Mouse (Mus musculus): ENCODE results near the gene Bloc1s4.

The Bloc1s4 gene

DNA sequence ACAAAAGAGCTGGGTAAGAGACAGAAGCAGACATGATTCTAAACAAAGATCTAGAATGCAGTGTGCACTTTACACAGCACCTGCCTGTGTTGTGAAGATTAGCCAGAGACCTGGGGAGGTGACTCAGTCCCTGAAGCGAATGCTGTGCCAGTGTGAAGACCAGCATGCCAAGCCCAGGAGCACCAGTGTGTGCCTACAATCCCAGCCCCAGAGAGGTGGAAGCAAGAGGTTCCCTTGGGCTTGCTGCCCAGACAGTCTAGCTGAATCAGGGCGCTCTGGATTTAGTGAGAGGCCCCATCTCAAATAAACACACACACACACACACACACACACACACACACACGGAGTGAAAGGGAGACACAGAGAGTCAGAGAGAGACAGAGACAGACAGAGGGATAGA, 30.6 kb downstream of the Bloc1s4 start:
- no peak for DNase-seq (ENCODE audit: low spot score)

DNA sequence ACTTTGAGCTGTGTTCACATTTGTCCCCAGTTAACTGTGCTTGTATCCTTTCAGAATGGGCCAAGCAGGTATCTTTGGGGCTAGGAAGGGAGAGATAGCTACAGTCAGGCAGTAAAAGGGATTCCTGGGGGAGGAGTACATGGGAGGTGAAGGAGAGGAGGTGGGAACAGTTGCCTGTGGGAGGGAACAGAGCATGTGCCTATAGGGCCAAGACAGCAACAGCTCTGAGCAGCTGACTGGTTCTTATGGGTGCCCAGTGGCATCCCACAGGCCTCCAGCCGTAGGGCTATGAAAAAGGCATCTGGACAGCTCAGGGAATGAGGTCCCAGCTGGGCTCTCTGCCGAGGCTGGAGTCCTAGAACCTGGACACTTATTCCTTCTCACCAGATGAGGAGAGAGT, 31.6 kb downstream of the Bloc1s4 start:
- no peak for DNase-seq (ENCODE audit: low spot score)

DNA sequence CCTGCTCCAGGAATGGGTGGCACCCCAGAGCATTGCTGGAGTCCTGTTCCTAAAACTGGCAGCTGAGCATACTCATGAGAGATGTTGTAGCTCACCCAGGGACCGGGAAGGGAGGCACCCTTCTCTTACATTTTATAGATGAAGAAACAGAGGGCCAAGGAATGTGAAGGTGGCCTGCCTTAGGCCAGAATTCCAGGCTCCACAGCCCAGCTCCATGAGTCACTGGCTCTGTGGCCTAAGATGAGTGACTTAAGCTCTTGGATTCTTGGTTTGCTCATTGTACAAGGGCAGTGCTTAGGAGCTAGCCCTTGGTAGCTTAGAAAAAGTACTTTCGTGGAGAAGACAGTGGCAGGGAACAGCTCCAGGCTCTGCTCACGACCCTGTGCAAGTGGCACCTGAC, 33.6 kb downstream of the Bloc1s4 start:
- no peak for DNase-seq (ENCODE audit: low spot score)

- no peak for DNase-seq (ENCODE audit: low spot score)
Observed at GRCm38 (mm10) chr5:36713693-36714092, 34.8 kb downstream of the Bloc1s4 start.

DNA sequence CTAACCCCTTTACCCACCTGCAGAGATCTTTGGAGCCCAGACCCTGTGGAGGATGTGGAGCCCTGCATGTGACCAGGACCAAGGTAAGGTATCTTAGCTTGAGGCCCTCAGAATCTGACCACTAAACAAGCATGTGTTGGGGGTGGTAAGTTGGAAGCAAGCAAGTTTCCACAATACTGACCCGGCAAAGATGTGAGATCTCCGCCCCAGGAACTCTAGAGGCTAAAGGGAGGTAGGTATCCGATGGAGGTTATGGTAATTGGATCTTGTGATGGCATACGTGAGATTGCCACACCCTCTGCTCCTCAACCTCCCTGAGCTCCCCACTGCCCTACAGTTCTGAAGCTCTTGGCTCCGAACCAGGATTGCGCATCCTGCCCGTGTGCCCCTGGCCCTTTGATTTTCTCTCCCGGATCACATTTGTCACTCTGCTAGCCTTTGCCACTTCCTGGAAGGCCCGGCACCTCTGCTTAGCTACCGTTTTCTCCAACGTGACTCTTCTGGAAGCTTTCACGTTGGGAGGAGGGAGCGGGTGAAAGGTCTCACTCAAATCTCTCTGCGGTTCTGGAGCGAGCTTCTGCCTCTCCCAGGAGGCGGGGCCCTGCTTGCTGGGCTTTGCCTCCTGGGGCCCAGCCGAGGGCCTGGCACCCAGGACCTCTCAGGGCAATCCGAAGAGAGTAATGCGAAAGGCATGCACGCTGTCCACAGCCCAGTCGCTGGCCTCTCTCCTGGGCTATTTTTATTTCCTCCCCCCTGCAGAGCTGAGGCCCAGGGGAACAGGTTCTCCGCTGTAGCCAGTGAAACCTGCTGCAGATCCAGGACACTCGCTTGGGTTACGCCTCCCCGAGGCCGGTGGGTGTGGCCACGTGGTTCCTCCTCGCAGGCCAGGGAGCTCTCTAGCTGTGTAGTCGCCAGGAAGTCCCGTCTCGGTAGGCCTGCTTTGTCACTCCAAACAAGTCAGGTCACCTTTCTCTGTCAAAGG, 35.6 kb downstream of the Bloc1s4 start:
- no peak for DNase-seq (ENCODE audit: low spot score)

- no peak for DNase-seq (ENCODE audit: low spot score)
Observed at GRCm38 (mm10) chr5:36711863-36712262, 36.6 kb downstream of the Bloc1s4 start.

GRCm38 (mm10) chr5:36705792-36706191, 42.7 kb downstream of the Bloc1s4 start:
- no peak for DNase-seq (ENCODE audit: low spot score)

GRCm38 (mm10) chr5:36705390-36705789, 43.1 kb downstream of the Bloc1s4 start:
- no peak for DNase-seq (ENCODE audit: low spot score)

GRCm38 (mm10) chr5:36704684-36705083, 43.8 kb downstream of the Bloc1s4 start:
- no peak for DNase-seq (ENCODE audit: low spot score)

DNA sequence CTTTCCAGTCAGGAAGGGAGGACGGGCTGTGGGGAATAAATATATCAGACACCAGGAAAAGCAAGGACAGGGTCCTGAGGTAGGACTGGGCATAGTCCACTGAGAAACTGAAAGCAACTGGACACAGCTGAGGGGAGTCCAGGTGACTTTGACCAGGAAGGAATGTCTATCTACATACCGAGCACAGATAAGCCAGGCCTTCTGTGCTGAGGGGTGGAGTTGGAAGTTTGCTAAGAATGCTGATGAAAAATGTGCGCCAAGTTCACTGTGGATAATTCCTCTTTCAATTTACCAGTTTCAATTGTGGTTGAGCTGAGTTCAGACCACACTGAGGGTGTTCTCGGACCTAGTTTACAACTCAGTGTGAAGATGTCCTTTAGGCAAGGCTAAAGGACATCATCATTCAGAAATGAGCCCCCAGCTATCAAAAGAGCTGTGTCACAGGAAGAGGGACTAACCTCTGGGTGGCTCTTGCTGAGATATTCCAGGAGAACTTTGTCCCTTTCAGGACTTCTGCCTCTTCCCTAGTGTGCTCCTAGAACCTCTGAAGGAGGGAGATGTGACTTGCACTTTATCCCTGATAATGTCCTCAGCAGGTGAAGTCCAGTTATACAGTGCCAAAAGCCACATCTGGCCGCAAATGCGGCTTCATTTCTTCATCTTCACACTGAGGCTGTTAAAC, 47.4 kb downstream of the Bloc1s4 start:
- DNase-seq (ENCODE audit: low spot score) = no peak

- no peak for DNase-seq (ENCODE audit: low spot score)
Observed at GRCm38 (mm10) chr5:36698689-36699088, 49.8 kb downstream of the Bloc1s4 start.

DNA sequence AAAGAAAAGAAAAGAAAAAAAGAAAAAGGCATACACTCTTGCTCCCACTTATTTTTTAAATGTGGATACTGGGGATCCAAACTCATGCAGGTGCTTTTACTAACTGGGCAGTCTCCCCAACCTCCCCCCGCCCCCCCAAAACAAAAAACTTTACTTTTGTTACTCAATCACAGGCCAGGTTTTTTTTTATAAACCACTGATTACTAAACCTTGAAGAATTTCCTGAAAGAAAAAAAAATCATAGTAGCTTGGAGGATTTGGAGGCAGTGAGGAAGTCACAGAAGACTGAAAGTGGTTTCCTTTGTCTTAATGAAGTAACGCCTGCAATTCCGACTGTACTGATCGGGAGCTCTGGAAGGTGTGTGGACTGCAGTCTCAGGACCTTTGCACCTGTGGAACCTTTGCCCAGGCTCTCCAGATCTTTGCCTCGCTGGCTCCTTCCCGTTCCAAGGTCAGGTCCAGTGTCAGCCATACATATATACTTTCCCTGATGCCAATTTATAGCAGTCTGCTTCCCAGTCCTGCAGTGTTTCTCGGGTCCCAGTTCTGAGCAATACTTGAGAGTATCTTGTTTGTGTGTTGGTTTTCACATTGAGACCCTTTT, 50.3 kb downstream of the Bloc1s4 start:
- DNase-seq (ENCODE audit: low spot score) = no peak

All from left cerebral cortex, adult 11 months (tissue).